Mouse (Mus musculus): ENCODE measurements around the gene Oser1. TPM values are rescaled to one million over a fixed set of nuclear protein-coding genes. Genes with fewer than 3 reads are reported as not detected.
"Not testable (repeated sequence)": the region's sequence is repeated elsewhere in the genome, so short reads cannot be mapped to it uniquely, and the experiment has no call there.

The Oser1 gene
- polyA plus RNA-seq, 1 experiment, result not detected

- no peak overlapping the region for H3K4me3 ChIP-seq (ENCODE audit: insufficient read depth, low read depth, low read length)
- TF ChIP-seq CTCF (IDR thresholded peaks at IDR 0.05; ENCODE audit: insufficient read depth, low read depth, low read length) (no peak), POLR2A (IDR thresholded peaks at IDR 0.05; ENCODE audit: insufficient read depth, low read depth, low read length) (no peak)
- H3K4me1 ChIP-seq (ENCODE audit: control insufficient read depth, insufficient read depth, low read length), result peaks cover 9% of the 10 kb centered on the region; the same call in 1 of the 2 replicates
- H3K27ac ChIP-seq (ENCODE audit: insufficient read depth, low read depth, low read length), result no peak overlapping the region
These were observed 6.7 kb downstream of the Oser1 start for GRCm38 (mm10) chr2:163417830-163418229.

- TF ChIP-seq POLR2A (IDR thresholded peaks at IDR 0.05; ENCODE audit: insufficient read depth, low read depth, low read length) (no peak), CTCF (IDR thresholded peaks at IDR 0.05; ENCODE audit: insufficient read depth, low read depth, low read length) (no peak)
- Histone ChIP-seq H3K4me3 (ENCODE audit: insufficient read depth, low read depth, low read length) (no peak overlapping the region), H3K4me1 (ENCODE audit: control insufficient read depth, insufficient read depth, low read length) (peaks cover 9% of the 10 kb centered on the region; the same call in 1 of the 2 replicates), H3K27ac (ENCODE audit: insufficient read depth, low read depth, low read length) (no peak overlapping the region)
- 92% methylated on average over 6 of the region's 6 CpGs for WGBS
These were observed 7.5 kb downstream of the Oser1 start for GRCm38 (mm10) chr2:163417026-163417425.

- TF ChIP-seq CTCF (IDR thresholded peaks at IDR 0.05; ENCODE audit: insufficient read depth, low read depth, low read length), result no peak
- TF ChIP-seq POLR2A (IDR thresholded peaks at IDR 0.05; ENCODE audit: insufficient read depth, low read depth, low read length), result no peak
- Histone ChIP-seq H3K4me3 (ENCODE audit: insufficient read depth, low read depth, low read length) (no peak overlapping the region), H3K27ac (ENCODE audit: insufficient read depth, low read depth, low read length) (no peak overlapping the region), H3K4me1 (ENCODE audit: control insufficient read depth, insufficient read depth, low read length) (no peaks in the 10 kb centered on the region)
- 69% methylated on average over 9 of the region's 9 CpGs for WGBS
These were observed 11.5 kb downstream of the Oser1 start for GRCm38 (mm10) chr2:163412846-163413590.

GRCm38 (mm10) chr2:163412419-163412818 lies 12.1 kb downstream of the Oser1 start:
- Histone ChIP-seq H3K27ac (ENCODE audit: insufficient read depth, low read depth, low read length) (no peak overlapping the region), H3K4me1 (ENCODE audit: control insufficient read depth, insufficient read depth, low read length) (no peaks in the 10 kb centered on the region), H3K4me3 (ENCODE audit: insufficient read depth, low read depth, low read length) (no peak overlapping the region)
- TF ChIP-seq CTCF (IDR thresholded peaks at IDR 0.05; ENCODE audit: insufficient read depth, low read depth, low read length) (no peak), POLR2A (IDR thresholded peaks at IDR 0.05; ENCODE audit: insufficient read depth, low read depth, low read length) (no peak)
- 88% methylated on average over 4 of the region's 4 CpGs for WGBS

GRCm38 (mm10) chr2:163411840-163412239 lies 12.7 kb downstream of the Oser1 start:
- Histone ChIP-seq H3K4me3 (ENCODE audit: insufficient read depth, low read depth, low read length) (no peak overlapping the region), H3K4me1 (ENCODE audit: control insufficient read depth, insufficient read depth, low read length) (no peaks in the 10 kb centered on the region), H3K27ac (ENCODE audit: insufficient read depth, low read depth, low read length) (no peak overlapping the region)
- TF ChIP-seq CTCF (IDR thresholded peaks at IDR 0.05; ENCODE audit: insufficient read depth, low read depth, low read length) (no peak), POLR2A (IDR thresholded peaks at IDR 0.05; ENCODE audit: insufficient read depth, low read depth, low read length) (no peak)
- WGBS, result 39% methylated on average over 4 of the region's 4 CpGs

GRCm38 (mm10) chr2:163411344-163411743 lies 13.2 kb downstream of the Oser1 start:
- not testable (repeated sequence) for H3K4me1 ChIP-seq (ENCODE audit: control insufficient read depth, insufficient read depth, low read length); H3K27ac ChIP-seq (ENCODE audit: insufficient read depth, low read depth, low read length); H3K4me3 ChIP-seq (ENCODE audit: insufficient read depth, low read depth, low read length)
- 89% methylated on average over 3 of the region's 3 CpGs for WGBS

- H3K4me1 ChIP-seq (ENCODE audit: control insufficient read depth, insufficient read depth, low read length), result no peaks in the 10 kb centered on the region
- H3K4me3 ChIP-seq (ENCODE audit: insufficient read depth, low read depth, low read length), result no peak overlapping the region
- no peak for TF ChIP-seq POLR2A (IDR thresholded peaks at IDR 0.05; ENCODE audit: insufficient read depth, low read depth, low read length)
- no peak for TF ChIP-seq CTCF (IDR thresholded peaks at IDR 0.05; ENCODE audit: insufficient read depth, low read depth, low read length)
- WGBS, result 92% methylated on average over 3 of the region's 3 CpGs
- no peak overlapping the region for H3K27ac ChIP-seq (ENCODE audit: insufficient read depth, low read depth, low read length)
These were observed 14.3 kb downstream of the Oser1 start for GRCm38 (mm10) chr2:163410211-163410610.

GRCm38 (mm10) chr2:163404037-163404815 lies 20.3 kb downstream of the Oser1 start:
- no peak for TF ChIP-seq POLR2A (IDR thresholded peaks at IDR 0.05; ENCODE audit: insufficient read depth, low read depth, low read length)
- TF ChIP-seq CTCF (IDR thresholded peaks at IDR 0.05; ENCODE audit: insufficient read depth, low read depth, low read length), result no peak
- 71% methylated on average over 8 of the region's 8 CpGs for WGBS
- Histone ChIP-seq H3K27ac (ENCODE audit: insufficient read depth, low read depth, low read length) (no peak overlapping the region), H3K4me3 (ENCODE audit: insufficient read depth, low read depth, low read length) (no peak overlapping the region), H3K4me1 (ENCODE audit: control insufficient read depth, insufficient read depth, low read length) (no peaks in the 10 kb centered on the region)

- H3K4me1 ChIP-seq (ENCODE audit: control insufficient read depth, insufficient read depth, low read length), result 0 out of 2 replicates have a peak, but pooled peaks cover 3% of the 10 kb centered on the region
- TF ChIP-seq CTCF (IDR thresholded peaks at IDR 0.05; ENCODE audit: insufficient read depth, low read depth, low read length), result no peak
- no peak for TF ChIP-seq POLR2A (IDR thresholded peaks at IDR 0.05; ENCODE audit: insufficient read depth, low read depth, low read length)
- no peak overlapping the region for H3K27ac ChIP-seq (ENCODE audit: insufficient read depth, low read depth, low read length)
- 6% methylated on average over 8 of the region's 8 CpGs for WGBS
- H3K4me3 ChIP-seq (ENCODE audit: insufficient read depth, low read depth, low read length), result no peak overlapping the region
These were observed 23.3 kb downstream of the Oser1 start for GRCm38 (mm10) chr2:163401221-163401620.

Data from olfactory bulb, adult 2 months (tissue).